Mouse (Mus musculus) spleen, adult 2 months (tissue): ENCODE results near the gene Ip6k1.

Experiments used
- CTCF ChIP-seq: fragments of 200-500 bp; IDR thresholded peaks from 2 replicates; pipeline ENCODE4 v1.5.1; 2011; ENCODE audit warnings: mild to moderate bottlenecking, inconsistent platforms; ENCODE audit not compliant: insufficient read depth, insufficient read length, insufficient replicate concordance; ENCODE audit errors: extremely low read depth
- POLR2A ChIP-seq: fragments of 200-500 bp; IDR thresholded peaks from 2 replicates; pipeline ENCODE4 v1.6.1; 2011; ENCODE audit warnings: low read depth, low read length, inconsistent platforms

DNA sequence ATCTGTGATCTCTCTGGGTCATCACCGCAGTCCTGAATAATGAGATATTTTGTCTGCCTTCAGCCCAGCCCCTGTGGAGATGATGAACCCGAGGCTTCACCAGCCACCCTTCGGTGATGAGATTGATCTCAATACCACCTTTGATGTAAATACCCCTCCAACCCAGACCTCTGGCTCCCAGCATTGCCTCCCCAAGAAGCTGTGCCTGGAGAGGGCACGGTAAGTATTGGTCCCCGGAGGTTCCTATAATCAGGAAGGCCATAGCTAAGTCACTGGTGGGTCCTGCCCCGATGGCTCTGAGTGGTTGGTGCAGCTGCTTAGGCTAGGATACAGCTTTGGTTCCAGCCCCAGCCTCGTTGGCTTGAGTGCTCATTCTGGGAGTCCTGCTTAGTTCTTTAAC, 33.8 kb upstream of the Ip6k1 start:
- TF ChIP-seq POLR2A (no peak), CTCF (no peak)
